Mouse (Mus musculus) myocyte (in vitro differentiated cells): ENCODE data around the gene Hist1h2ao.

Experiments
- CEBPB ChIP-seq: IDR thresholded peaks from 2 replicates; pipeline ENCODE4 v1.6.1; 2011; ENCODE audit warnings: mild to moderate bottlenecking, moderate library complexity; ENCODE audit not compliant: poor library complexity, insufficient read depth, severe bottlenecking
- E2F4 ChIP-seq: IDR thresholded peaks from one replicate; pipeline ENCODE4 v1.6.1; 2011; ENCODE audit warnings: mild to moderate bottlenecking, control low read depth, moderate library complexity; ENCODE audit not compliant: insufficient read depth
- MAX ChIP-seq: IDR thresholded peaks from one replicate; pipeline ENCODE4 v1.6.1; 2011; ENCODE audit warnings: low read depth, mild to moderate bottlenecking, control low read depth
- MYOD1 ChIP-seq, 3 experiments: IDR thresholded peaks; one replicate each; pipeline ENCODE4 v1.6.1; 2011; ENCODE audit warnings: control low read depth in 2 of 3, low read depth in 2 of 3, mild to moderate bottlenecking in 2 of 3, moderate library complexity in 1 of 3; ENCODE audit not compliant: insufficient read length in 2 of 3, control insufficient read depth in 1 of 3
- MYOG ChIP-seq, 3 experiments: IDR thresholded peaks; one replicate each; pipeline ENCODE4 v1.6.1; 2011; ENCODE audit warnings: control low read depth in 2 of 3, low read depth in 2 of 3, mild to moderate bottlenecking in 2 of 3; ENCODE audit not compliant: insufficient read length in 2 of 3, control insufficient read depth in 1 of 3, insufficient read depth in 1 of 3
- POLR2A ChIP-seq: IDR thresholded peaks from one replicate; pipeline ENCODE4 v1.6.1; 2011; ENCODE audit warnings: low read depth, mild to moderate bottlenecking, control low read depth, moderate library complexity; ENCODE audit not compliant: insufficient read length
- POLR2AphosphoS2 ChIP-seq: IDR thresholded peaks from one replicate; pipeline ENCODE4 v1.6.1; 2011; ENCODE audit warnings: low read depth, control low read depth; ENCODE audit not compliant: insufficient read length
- REST ChIP-seq: IDR thresholded peaks from one replicate; pipeline ENCODE4 v1.6.1; 2011; ENCODE audit warnings: mild to moderate bottlenecking, control low read depth, moderate library complexity; ENCODE audit not compliant: insufficient read depth, insufficient read length
- SRF ChIP-seq: IDR thresholded peaks from one replicate; pipeline ENCODE4 v1.6.1; 2011; ENCODE audit warnings: low read depth; ENCODE audit not compliant: control insufficient read depth, insufficient read length
- TCF12 ChIP-seq: IDR thresholded peaks from one replicate; pipeline ENCODE4 v1.6.1; 2011; ENCODE audit warnings: mild to moderate bottlenecking, control low read depth; ENCODE audit not compliant: poor library complexity, insufficient read depth, severe bottlenecking
- TCF3 ChIP-seq: IDR thresholded peaks from one replicate; pipeline ENCODE4 v1.6.1; 2011; ENCODE audit warnings: low read depth, control low read depth; ENCODE audit not compliant: insufficient read length
- USF1 ChIP-seq: IDR thresholded peaks from one replicate; pipeline ENCODE4 v1.6.1; 2011; ENCODE audit warnings: low read depth, mild to moderate bottlenecking, control low read depth, moderate library complexity

- peak; percentile 54 for TF ChIP-seq POLR2A
- TF ChIP-seq POLR2AphosphoS2, result no peak
- no peak for TF ChIP-seq MAX
- TF ChIP-seq USF1, result no peak
- TF ChIP-seq TCF12, result no peak
- TF ChIP-seq E2F4, result no peak
- no peak for TF ChIP-seq REST
- no peak for TF ChIP-seq MYOD1 (IDR thresholded peaks at IDR 0.05; ENCODE audit: control insufficient read depth in 1 of 3, insufficient read length in 2 of 3, low read depth in 2 of 3)
- TF ChIP-seq SRF, result no peak
- no peak for TF ChIP-seq CEBPB
- no peak for TF ChIP-seq MYOG (IDR thresholded peaks at IDR 0.05; ENCODE audit: control insufficient read depth in 1 of 3, insufficient read depth in 1 of 3, insufficient read length in 2 of 3, low read depth in 2 of 3)
- no peak for TF ChIP-seq TCF3
These were observed 27.0 kb upstream of the Hist1h2ao start, which contains the start of gene Hist1h3i for GRCm38 (mm10) chr13:21783255-21783617.
